Mouse (Mus musculus): Measurements from ENCODE around the gene Tpcn2. TPM values are rescaled to one million over a fixed set of nuclear protein-coding genes. Genes with fewer than 3 reads are reported as not detected.

Tpcn2 gene
- total and polyA plus RNA-seq, 3 experiments: 1.9 to 7.9 (median 3.0) TPM

DNA sequence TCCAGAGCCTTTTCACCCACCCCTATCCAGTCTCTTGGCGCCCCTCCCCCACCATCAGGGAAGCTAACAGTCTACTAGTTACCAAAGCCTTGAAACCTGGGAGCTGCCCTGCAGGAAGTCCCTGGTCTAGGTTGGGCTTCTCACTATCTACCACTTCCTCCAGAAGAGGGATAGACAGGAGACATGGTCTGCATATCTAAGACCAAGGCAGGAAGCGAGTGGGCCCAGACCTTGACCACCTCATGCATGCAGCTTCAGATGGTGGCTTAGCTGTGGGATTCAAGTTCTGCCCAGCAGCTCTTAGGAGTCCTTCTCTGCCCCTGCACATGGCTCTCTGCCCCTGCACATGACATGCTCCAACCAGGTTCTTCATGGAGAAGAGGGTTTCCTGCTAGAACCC, 34.9 kb downstream of the Tpcn2 start:
- no peaks in the 10 kb centered on the region for H3K4me1 ChIP-seq (ENCODE audit: control insufficient read depth, insufficient read depth, low read length)
- H3K27ac ChIP-seq: no peak overlapping the region
- H3K27me3 ChIP-seq (ENCODE audit: control insufficient read depth, insufficient read depth, low read length): no peaks in the 10 kb centered on the region
- WGBS: 86% methylated on average over 2 of the region's 2 CpGs
- TF ChIP-seq EP300 (IDR thresholded peaks at IDR 0.05; ENCODE audit: insufficient read depth, low read depth, low read length) (no peak), POLR2A (IDR thresholded peaks at IDR 0.05; ENCODE audit: insufficient read depth, low read depth, low read length) (no peak), CTCF (IDR thresholded peaks at IDR 0.05) (no peak)
- intact Hi-C loops (cut with DNase I): no loop called here
- H3K36me3 ChIP-seq (ENCODE audit: control insufficient read depth, insufficient read depth, low read length): no peaks in the 10 kb centered on the region
- no peak overlapping the region for H3K9ac ChIP-seq (ENCODE audit: low read depth, low read length)
- H3K79me2 ChIP-seq (replicated peaks; ENCODE audit: control insufficient read depth, insufficient read depth, low read length): no peaks in the 10 kb centered on the region
- no peak for DNase-seq
- H3K4me3 ChIP-seq: no peak overlapping the region

DNA sequence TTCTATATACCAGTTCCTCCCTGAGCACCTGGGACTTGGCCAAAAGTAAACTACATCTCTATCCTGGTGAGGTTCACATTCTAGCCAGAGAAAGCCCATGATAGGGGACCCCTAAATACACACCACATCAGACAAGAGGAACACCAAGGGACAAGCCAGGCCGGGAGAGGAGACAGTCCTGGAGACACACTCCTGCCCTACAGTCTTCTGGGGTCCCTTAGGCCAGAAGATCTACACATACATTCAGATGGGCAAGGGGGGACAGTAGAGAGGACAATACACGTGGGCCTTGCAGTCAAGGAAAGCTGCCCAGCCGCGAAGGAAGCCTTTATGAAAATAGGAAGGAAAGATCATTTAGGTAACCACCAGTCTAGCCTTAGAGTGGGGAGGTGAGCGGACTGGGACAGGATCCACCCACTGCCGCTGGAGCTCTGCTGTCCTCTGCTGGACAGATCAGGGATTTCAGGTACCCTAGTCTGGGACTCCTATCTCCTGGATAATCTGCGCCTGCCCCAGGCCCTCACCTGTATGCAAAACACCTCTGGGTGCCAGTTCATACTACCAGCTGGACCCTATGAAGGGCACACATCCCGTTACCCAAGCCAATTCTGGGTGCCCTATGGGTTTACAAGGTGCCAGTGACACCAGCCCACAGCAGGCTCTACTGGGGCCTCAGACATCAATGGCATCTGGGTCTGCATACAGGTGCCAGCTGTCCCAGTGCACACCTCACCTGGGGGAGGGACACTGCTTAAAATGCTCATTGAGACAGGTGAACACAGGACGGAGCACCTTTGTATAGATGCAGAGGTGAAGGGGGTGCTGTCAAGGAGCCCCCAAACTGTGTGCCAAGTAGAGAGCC, 40.7 kb downstream of the Tpcn2 start:
- peak; percentile 76 to 88 for DNase-seq
- H3K4me3 ChIP-seq: no peak overlapping the region
- H3K36me3 ChIP-seq (ENCODE audit: control insufficient read depth, insufficient read depth, low read length): no peaks in the 10 kb centered on the region
- WGBS: 12% methylated on average over 9 of the region's 9 CpGs
- H3K4me1 ChIP-seq (ENCODE audit: control insufficient read depth, insufficient read depth, low read length): peaks cover 6% of the 10 kb centered on the region
- H3K79me2 ChIP-seq (replicated peaks; ENCODE audit: control insufficient read depth, insufficient read depth, low read length): no peaks in the 10 kb centered on the region
- no peak overlapping the region for H3K27ac ChIP-seq
- H3K27me3 ChIP-seq (ENCODE audit: control insufficient read depth, insufficient read depth, low read length): no peaks in the 10 kb centered on the region
- TF ChIP-seq EP300 (IDR thresholded peaks at IDR 0.05; ENCODE audit: insufficient read depth, low read depth, low read length) (peak; percentile 97; the same call in 1 of the 2 replicates), POLR2A (IDR thresholded peaks at IDR 0.05; ENCODE audit: insufficient read depth, low read depth, low read length) (no peak)
- H3K9ac ChIP-seq (ENCODE audit: low read depth, low read length): no peak overlapping the region
- intact Hi-C loops (cut with DNase I): loop anchor here (1.0 to 5.0 kb wide), 4 partner anchors 101 to 306 kb away; no protein-coding TSS in a partner anchor

DNA sequence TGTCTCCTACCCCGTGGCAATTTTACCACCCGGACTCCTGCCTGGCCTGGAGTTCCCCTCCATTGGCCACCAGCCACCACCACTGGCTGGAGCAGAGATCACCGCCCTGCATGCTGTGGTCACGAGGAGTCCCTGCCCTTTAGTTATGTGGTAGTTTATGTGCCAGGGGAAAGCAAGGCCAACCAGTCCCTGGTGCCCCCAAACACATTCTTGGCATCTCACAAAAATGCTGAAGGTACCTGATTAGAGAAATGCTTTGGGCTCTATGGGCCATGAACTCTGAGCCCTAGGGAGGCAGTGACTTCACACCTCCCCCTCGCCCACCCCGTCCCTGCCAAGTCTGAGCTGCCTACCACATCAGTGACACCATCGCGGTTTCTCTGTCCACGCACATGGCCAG, 41.8 kb downstream of the Tpcn2 start:
- no peak for DNase-seq
- 62% methylated on average over 9 of the region's 9 CpGs for WGBS

DNA sequence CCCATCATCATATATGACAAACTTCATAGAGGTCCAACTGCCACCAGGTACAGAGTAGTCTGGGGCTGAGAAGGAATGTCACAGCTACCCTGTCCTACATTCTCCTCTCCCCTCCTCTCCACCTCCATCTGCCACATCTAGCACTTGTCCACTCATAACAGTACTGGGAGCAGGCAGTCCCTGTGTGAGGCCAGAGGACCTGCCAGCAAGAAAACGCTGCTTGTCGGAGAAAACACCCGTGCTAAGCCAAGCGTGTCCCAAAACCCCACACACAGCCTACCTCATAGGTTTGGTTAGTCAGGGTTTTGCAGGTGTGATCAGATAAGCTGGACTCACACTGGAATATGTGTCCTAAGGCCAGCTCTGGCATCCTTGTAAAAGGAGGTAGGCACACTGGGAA, 42.9 kb downstream of the Tpcn2 start:
- Histone ChIP-seq H3K79me2 (replicated peaks; ENCODE audit: control insufficient read depth, insufficient read depth, low read length) (no peaks in the 10 kb centered on the region), H3K27me3 (ENCODE audit: control insufficient read depth, insufficient read depth, low read length) (no peaks in the 10 kb centered on the region), H3K36me3 (ENCODE audit: control insufficient read depth, insufficient read depth, low read length) (no peaks in the 10 kb centered on the region), H3K4me3 (no peak overlapping the region), H3K4me1 (ENCODE audit: control insufficient read depth, insufficient read depth, low read length) (peaks cover 6% of the 10 kb centered on the region), H3K27ac (no peak overlapping the region), H3K9ac (ENCODE audit: low read depth, low read length) (no peak overlapping the region)
- 89% methylated on average over 4 of the region's 4 CpGs for WGBS
- no peak for DNase-seq
- intact Hi-C loops (cut with DNase I): loop anchor here (5.0 kb wide), 3 partner anchors 99 to 144 kb away; no protein-coding TSS in a partner anchor
- TF ChIP-seq EP300 (IDR thresholded peaks at IDR 0.05; ENCODE audit: insufficient read depth, low read depth, low read length): no peak
- no peak for TF ChIP-seq CTCF (IDR thresholded peaks at IDR 0.05)
- TF ChIP-seq POLR2A (IDR thresholded peaks at IDR 0.05; ENCODE audit: insufficient read depth, low read depth, low read length): no peak

More for the DNA sequence above, 41.8 kb downstream of the Tpcn2 start:
- Histone ChIP-seq H3K4me3 (no peak overlapping the region), H3K9ac (ENCODE audit: low read depth, low read length) (no peak overlapping the region), H3K4me1 (ENCODE audit: control insufficient read depth, insufficient read depth, low read length) (peaks cover 6% of the 10 kb centered on the region), H3K27ac (no peak overlapping the region), H3K36me3 (ENCODE audit: control insufficient read depth, insufficient read depth, low read length) (no peaks in the 10 kb centered on the region), H3K79me2 (replicated peaks; ENCODE audit: control insufficient read depth, insufficient read depth, low read length) (no peaks in the 10 kb centered on the region), H3K27me3 (ENCODE audit: control insufficient read depth, insufficient read depth, low read length) (no peaks in the 10 kb centered on the region)
- no peak for TF ChIP-seq CTCF (IDR thresholded peaks at IDR 0.05)
- no peak for TF ChIP-seq POLR2A (IDR thresholded peaks at IDR 0.05; ENCODE audit: insufficient read depth, low read depth, low read length)
- TF ChIP-seq EP300 (IDR thresholded peaks at IDR 0.05; ENCODE audit: insufficient read depth, low read depth, low read length): no peak
- intact Hi-C loops (cut with DNase I): loop anchor here (5.0 kb wide), 3 partner anchors 100 to 145 kb away; no protein-coding TSS in a partner anchor

DNA sequence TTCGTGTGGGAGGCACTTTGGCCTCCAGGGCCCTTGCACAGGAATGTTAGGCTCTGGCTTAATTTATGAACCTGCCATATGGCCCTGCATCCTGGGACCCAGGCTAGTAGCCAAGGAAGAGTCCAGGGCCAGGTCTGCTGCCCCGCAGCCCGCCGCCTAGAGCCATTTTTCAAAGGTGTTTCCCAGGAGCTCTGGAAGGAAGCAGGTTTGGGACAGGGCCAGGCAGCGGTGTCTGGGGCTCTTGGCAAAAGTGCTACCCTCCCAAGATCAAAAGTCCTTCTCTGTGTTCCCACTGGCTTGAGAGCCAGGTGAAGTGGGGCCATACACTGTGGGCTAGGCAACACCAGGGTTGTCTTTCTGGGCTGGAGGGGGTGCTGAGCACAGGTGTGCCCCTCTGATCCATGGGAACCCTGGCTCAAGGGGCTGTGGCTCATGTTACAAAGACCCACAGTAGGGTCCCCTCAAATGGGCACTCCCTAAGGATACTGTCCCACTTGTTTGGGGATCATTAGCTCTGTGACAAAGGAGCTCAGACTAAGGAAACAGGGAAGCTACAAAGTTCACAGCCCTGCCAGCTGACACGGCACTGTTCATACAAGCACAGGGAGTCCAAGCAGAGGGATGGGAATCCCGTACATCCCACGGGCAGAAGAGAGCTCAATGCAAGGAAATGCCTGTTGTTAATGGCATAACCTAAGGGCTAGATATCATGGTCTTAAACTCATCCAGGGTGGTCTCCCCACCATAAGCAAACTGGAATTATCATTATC, 43.9 kb downstream of the Tpcn2 start:
- H3K36me3 ChIP-seq (ENCODE audit: control insufficient read depth, insufficient read depth, low read length): no peaks in the 10 kb centered on the region
- H3K79me2 ChIP-seq (replicated peaks; ENCODE audit: control insufficient read depth, insufficient read depth, low read length): no peaks in the 10 kb centered on the region
- H3K27ac ChIP-seq: no peak overlapping the region
- no peak overlapping the region for H3K4me3 ChIP-seq
- peaks cover 6% of the 10 kb centered on the region for H3K4me1 ChIP-seq (ENCODE audit: control insufficient read depth, insufficient read depth, low read length)
- no peak for DNase-seq
- intact Hi-C loops (cut with DNase I): loop anchor here (5.0 kb wide), 3 partner anchors 98 to 143 kb away; no protein-coding TSS in a partner anchor
- TF ChIP-seq CTCF (IDR thresholded peaks at IDR 0.05) (no peak), POLR2A (IDR thresholded peaks at IDR 0.05; ENCODE audit: insufficient read depth, low read depth, low read length) (no peak), EP300 (IDR thresholded peaks at IDR 0.05; ENCODE audit: insufficient read depth, low read depth, low read length) (no peak)
- no peaks in the 10 kb centered on the region for H3K27me3 ChIP-seq (ENCODE audit: control insufficient read depth, insufficient read depth, low read length)
- no peak overlapping the region for H3K9ac ChIP-seq (ENCODE audit: low read depth, low read length)
- WGBS: 68% methylated on average over 8 of the region's 8 CpGs

Measured in heart, adult 2 months (tissue).